Mouse (Mus musculus) heart, adult 2 months (tissue): Measurements from ENCODE around the gene Adgrf5. TPM values are rescaled to one million over a fixed set of nuclear protein-coding genes. Genes with fewer than 3 reads are reported as not detected.

ENCODE experiments used
- DNase-seq, 2 experiments: peaks; one replicate each; pipeline ENCODE4 v3.0.0; 2021
- H3K27ac ChIP-seq: fragments of 200-600 bp; 2 replicates; pipeline ENCODE4 v1.8.1; 2022
- H3K27me3 ChIP-seq: fragments of 200-500 bp; 2 replicates; pipeline ENCODE4 v1.6.1; 2012; ENCODE audit warnings: mild to moderate bottlenecking, low read length, inconsistent platforms, mixed read lengths; ENCODE audit not compliant: control insufficient read depth, insufficient read depth
- H3K36me3 ChIP-seq: fragments of 200-500 bp; 2 replicates; pipeline ENCODE4 v1.6.1; 2012; ENCODE audit warnings: low read length, inconsistent platforms; ENCODE audit not compliant: control insufficient read depth, insufficient read depth
- H3K4me1 ChIP-seq: fragments of 200-500 bp; 2 replicates; pipeline ENCODE4 v1.6.1; 2011; ENCODE audit warnings: low read length; ENCODE audit not compliant: control insufficient read depth, insufficient read depth
- H3K4me3 ChIP-seq: fragments of 200-600 bp; 2 replicates; pipeline ENCODE4 v1.8.1; 2022
- H3K79me2 ChIP-seq: fragments of 200-500 bp; replicated peaks from 2 replicates; pipeline ENCODE4 v1.6.1; 2012; ENCODE audit warnings: mild to moderate bottlenecking, inconsistent platforms, low read length, moderate library complexity, mixed read lengths; ENCODE audit not compliant: control insufficient read depth, insufficient read depth
- H3K9ac ChIP-seq: fragments of 200-500 bp; 2 replicates; pipeline ENCODE4 v1.6.1; 2012; ENCODE audit warnings: low read depth, mild to moderate bottlenecking, control low read depth, inconsistent platforms, low read length, mixed read lengths
- CTCF ChIP-seq: fragments of 200-600 bp; IDR thresholded peaks from 2 replicates; pipeline ENCODE4 v1.8.1; 2022; ENCODE audit warnings: antibody characterized with exemption, mild to moderate bottlenecking, moderate library complexity
- EP300 ChIP-seq: fragments of 200-500 bp; IDR thresholded peaks from 2 replicates; pipeline ENCODE4 v1.6.1; 2011; ENCODE audit warnings: low read depth, low read length, control low read depth; ENCODE audit not compliant: insufficient read depth
- POLR2A ChIP-seq: fragments of 200-500 bp; IDR thresholded peaks from 2 replicates; pipeline ENCODE4 v1.6.1; 2011; ENCODE audit warnings: mild to moderate bottlenecking, low read depth, low read length, control low read depth; ENCODE audit not compliant: insufficient read depth
- WGBS: fragments of 180-500 bp; shearing (Covaris S2); methylation state at CpG from one replicate; pipeline ENCODE4 v1.1.7; 2018; 5-methylcytosine and 5-hydroxymethylcytosine counted together
- intact Hi-C: fragments of 180-260 bp; cut with DNase I; formaldehyde crosslinking; loops from one replicate; pipeline ENCODE4 v1.15.1; 2025
- long read RNA-seq: library from polyadenylated mRNA; stranded (forward); transcript quantifications from one replicate; pipeline ENCODE4 v2.0.0, GENCODE M21; 2021
- polyA plus RNA-seq: library from polyadenylated mRNA; depleted of rRNA; stranded (reverse); fragments of >200 nt; gene quantifications from 2 replicates; pipeline ENCODE4 v1.2.3, GENCODE M21; 2012; rRNA removed
- total RNA-seq, 2 experiments: library from RNA; stranded (reverse); gene quantifications; 2 replicates each; pipeline ENCODE4 v1.2.3; 2021

Gene Adgrf5
- total RNA-seq: 100 to 1,000 TPM; 184 to 231 TPM
- 57.7 and 116 TPM in 2 replicates for polyA plus RNA-seq
- long read RNA-seq, full-length matches to known transcripts: 2 of 61 reads
- long read RNA-seq, partial matches to known transcripts: 9 of 61 reads
- long read RNA-seq, other reads (novel, unspliced or antisense): 50 of 61 reads

DNA sequence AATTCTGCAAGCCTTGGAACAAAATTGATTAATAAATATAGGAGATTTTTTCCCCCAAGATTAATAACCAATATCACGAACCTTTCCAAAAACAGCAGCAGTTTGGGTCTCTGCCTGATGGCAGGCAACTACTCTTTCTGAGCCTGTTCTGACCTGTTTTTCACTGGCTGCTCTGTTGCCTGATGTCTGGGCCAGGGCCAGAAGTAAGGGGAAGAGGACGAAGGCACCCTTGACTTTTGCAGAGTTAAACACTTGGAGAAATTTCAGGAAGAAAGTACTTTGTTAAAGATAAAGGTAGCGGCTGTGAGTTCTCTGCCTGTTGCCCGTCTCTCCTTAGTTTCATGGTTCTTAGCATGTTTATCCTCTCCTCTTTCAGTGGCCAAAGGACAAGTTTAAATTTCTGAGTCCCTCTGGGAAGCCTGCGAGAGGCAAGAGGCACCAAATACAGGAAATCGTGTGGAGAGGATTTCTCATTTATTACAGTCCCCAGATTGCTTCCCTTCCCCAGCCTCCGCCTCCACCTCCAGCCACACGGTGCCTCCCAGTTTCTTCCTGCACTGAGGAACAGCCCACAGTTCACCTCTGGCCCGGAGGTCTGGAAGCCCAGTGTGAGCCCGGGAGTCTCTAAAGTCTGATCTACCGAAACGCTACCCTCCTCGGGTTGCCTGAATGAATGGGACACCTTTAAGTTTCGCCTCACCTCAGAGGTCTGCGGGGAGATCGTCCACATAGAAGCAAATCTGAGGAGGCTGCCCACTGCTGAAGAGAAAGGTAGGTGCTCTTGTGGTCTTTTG lies at the start of gene Adgrf5:
Adgrf5 (plus strand) TSS at position 626 of the 794 bp plus-strand sequence.
- peak within 1 kb of the TSS; percentile 69 for H3K9ac ChIP-seq
- intact Hi-C loops: loop anchor here (2.0 to 5.0 kb wide), 5 partner anchors 17 to 72 kb away; no protein-coding TSS in a partner anchor
- TF ChIP-seq CTCF (0 out of 2 replicates have a peak, but pooled peaks have one; percentile 11), POLR2A (peak; percentile 90), EP300 (peak; percentile 80)
- H3K27ac ChIP-seq: peak within 1 kb of the TSS; percentile 88
- DNase-seq: peak; percentile 72 to 82
- H3K4me3 ChIP-seq: peak within 1 kb of the TSS; percentile 53
- peaks cover 6% of the 10 kb centered on the region for H3K4me1 ChIP-seq
- H3K36me3 ChIP-seq: peaks cover 7% of the 10 kb centered on the region; the same call in 1 of the 2 replicates
- no peaks in the 10 kb centered on the region for H3K79me2 ChIP-seq
- 19% methylated on average over 16 of the region's 16 CpGs for WGBS
- H3K27me3 ChIP-seq: no peaks in the 10 kb centered on the region

DNA sequence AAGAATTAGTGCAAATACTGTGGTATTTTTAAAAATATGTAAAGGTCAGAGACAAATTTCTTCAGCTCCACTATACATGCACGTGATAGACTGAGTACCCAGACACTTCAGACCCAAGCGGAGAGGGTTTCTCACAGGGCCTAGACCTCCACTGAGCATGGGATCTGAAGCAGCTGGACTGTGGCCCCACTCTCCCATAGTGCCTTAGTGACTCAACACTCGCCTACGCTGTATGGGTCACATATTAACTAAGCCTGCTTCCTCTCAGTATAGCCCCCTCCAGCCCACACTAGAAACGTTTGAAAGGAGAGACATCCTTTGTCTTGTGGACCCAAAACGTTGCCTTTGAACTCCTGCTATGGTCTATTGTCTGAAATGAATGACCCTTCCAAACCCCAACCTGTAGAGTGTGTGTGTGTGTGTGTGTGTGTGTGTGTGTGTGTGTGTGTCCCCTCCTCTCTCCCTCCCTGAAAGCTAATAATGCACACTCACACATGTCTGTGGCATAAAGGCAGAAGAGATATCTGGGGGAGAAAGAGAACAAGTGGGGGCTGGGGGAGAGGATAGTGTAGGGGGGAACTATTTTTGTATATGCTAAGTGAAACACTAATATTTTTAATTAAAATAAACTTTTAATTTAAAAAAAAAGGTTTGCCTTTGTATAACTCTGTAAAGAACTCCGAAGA lies 34.1 kb upstream of the Adgrf5 start:
- Histone ChIP-seq H3K9ac (no peak overlapping the region), H3K27me3 (peaks cover 4% of the 10 kb centered on the region; the same call in 1 of the 2 replicates), H3K36me3 (no peaks in the 10 kb centered on the region), H3K4me1 (peaks cover 3% of the 10 kb centered on the region), H3K79me2 (peaks cover 2% of the 10 kb centered on the region; the same call in 1 of the 2 replicates), H3K27ac (no peak overlapping the region), H3K4me3 (no peak overlapping the region)
- WGBS: 62% methylated on average over 7 of the region's 7 CpGs
- intact Hi-C loops: loop anchor here (1.0 to 5.0 kb wide), 4 partner anchors 35 to 132 kb away; partner anchors contain the start of gene Adgrf5
- DNase-seq: no peak
- TF ChIP-seq EP300: no peak
- no peak for TF ChIP-seq CTCF
- no peak for TF ChIP-seq POLR2A

DNA sequence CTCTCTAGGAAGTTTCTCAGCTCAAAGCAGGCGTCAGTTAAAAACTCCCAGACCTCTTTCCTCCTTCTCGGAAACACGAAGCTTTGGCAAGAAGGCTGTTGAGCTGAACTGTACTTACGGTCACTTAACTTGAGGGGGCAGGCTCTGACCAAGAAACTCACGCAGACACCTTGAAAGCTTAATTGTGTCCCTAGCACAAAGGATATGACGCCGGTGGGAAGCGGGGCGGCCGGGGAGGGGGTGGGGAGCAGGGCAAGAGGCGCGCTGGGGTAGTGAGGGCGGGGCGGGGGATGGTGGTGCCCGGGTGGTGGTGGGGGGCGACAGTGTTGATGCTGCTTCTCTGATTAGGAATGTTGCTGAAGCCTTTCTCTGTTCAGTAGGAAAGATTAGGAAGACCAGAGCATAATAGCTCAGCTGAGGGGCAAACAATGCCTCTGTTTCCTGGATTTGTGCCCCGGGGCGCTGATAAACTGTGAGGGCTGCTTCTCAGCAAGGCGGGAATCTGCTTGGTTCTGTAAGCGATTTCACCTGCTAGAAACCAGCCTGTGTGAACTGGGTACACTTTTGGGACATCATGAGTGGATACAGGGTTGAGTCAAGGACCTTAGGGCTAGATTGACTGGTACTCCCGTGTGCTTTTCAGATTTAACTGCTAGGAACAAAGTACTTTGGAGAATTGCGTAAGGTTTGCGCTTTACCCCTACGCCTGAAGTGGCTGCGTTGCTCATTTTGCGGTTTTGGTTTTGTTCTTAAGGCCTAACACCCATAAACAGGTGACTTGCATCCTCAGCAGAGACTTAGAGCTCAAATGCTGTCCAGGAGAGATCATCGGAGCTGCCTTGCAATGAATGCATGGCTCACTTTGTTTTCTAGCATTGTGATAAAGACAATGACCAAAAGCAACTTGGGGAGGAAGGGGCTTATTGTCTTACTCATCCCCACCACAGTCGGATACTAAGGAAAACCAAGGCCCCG lies 33.2 kb upstream of the Adgrf5 start:
- WGBS: 18% methylated on average over 28 of the region's 29 CpGs
- no peaks in the 10 kb centered on the region for H3K27me3 ChIP-seq
- H3K27ac ChIP-seq: peak overlapping the region; percentile 72
- H3K4me1 ChIP-seq: peaks cover 5% of the 10 kb centered on the region
- H3K9ac ChIP-seq: no peak overlapping the region
- no peaks in the 10 kb centered on the region for H3K36me3 ChIP-seq
- intact Hi-C loops: loop anchor here (1.0 to 5.0 kb wide), 4 partner anchors 34 to 131 kb away; partner anchors contain the start of gene Adgrf5
- no peaks in the 10 kb centered on the region for H3K79me2 ChIP-seq
- TF ChIP-seq EP300 (peak; percentile 92; the same call in 1 of the 2 replicates), POLR2A (no peak), CTCF (peak; percentile 71)
- peak; percentile 55 to 76 for DNase-seq
- H3K4me3 ChIP-seq: peak overlapping the region; percentile 36

DNA sequence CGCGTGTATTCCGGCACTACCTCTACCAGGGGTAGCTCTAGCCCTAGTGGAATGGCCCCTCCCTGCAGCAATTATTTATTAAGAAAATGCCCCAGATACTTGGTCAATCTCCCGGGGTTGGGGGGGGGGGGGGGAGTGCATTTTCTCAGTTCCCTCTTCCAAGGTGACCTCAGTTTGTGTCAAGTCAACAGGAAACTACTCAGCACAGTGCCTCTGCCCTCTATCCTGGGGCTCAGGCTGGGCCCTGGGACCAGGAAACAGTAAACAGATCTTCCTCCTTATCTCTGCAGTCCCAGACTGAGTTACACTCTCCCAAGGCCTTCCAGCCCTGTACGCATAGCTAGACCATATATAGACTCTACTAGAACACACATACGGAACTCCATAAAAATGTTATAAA lies 32.4 kb upstream of the Adgrf5 start:
- no peak overlapping the region for H3K27ac ChIP-seq

DNA sequence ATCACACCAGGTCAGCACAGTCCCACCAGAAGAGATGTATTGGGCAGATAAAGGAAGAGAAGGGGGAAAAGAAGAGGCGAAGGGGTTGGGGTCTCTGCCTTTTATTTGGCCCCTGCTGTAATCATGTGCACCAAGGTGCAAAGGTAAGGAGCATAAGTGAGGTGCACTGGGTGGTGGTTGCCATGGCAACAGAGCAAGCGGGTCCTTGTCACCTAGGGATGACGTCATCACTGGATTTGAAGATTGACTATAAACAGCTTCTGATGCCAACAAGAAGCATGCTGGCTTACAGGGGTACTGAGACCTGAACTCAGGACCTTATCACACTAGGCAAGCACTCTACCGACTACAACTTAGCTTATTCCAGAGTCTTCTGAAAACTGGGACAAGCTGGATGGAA lies 31.0 kb upstream of the Adgrf5 start:
- 87% methylated on average over 4 of the region's 4 CpGs for WGBS
- Histone ChIP-seq H3K36me3 (no peaks in the 10 kb centered on the region), H3K27ac (no peak overlapping the region), H3K27me3 (no peaks in the 10 kb centered on the region), H3K4me1 (peaks cover 11% of the 10 kb centered on the region), H3K4me3 (no peak overlapping the region), H3K79me2 (no peaks in the 10 kb centered on the region), H3K9ac (no peak overlapping the region)
- intact Hi-C loops: loop anchor here (5.0 kb wide), 1 partner anchor 93 kb away; no protein-coding TSS in a partner anchor
- DNase-seq: no peak
- no peak for TF ChIP-seq CTCF

More for the DNA sequence above, 32.4 kb upstream of the Adgrf5 start:
- Histone ChIP-seq H3K4me3 (no peak overlapping the region), H3K4me1 (peaks cover 9% of the 10 kb centered on the region), H3K79me2 (no peaks in the 10 kb centered on the region), H3K27me3 (no peaks in the 10 kb centered on the region), H3K9ac (no peak overlapping the region), H3K36me3 (no peaks in the 10 kb centered on the region)
- WGBS: 53% methylated on average over 6 of the region's 6 CpGs
- TF ChIP-seq CTCF (no peak), POLR2A (no peak), EP300 (no peak)
- DNase-seq: no peak
- intact Hi-C loops: loop anchor here (2.0 to 5.0 kb wide), 3 partner anchors 33 to 94 kb away; partner anchors contain the start of gene Adgrf5
